Mouse (Mus musculus) midbrain, embryonic 16.5 days (tissue): ENCODE data around the gene Tmem132e. TPM values are rescaled to one million over a fixed set of nuclear protein-coding genes. Genes with fewer than 3 reads are reported as not detected.

ENCODE experiments used
- ATAC-seq: fragments of 200-750 bp; cut with Nextera tagmentation; 2 replicates; pipeline ENCODE4 v1.8.0; 2017; ENCODE audit warnings: moderate TSS enrichment
- H3K27ac ChIP-seq: fragments of 300-500 bp; sonication (generic); 2 replicates; pipeline ENCODE4 v1.5.1; 2014; ENCODE audit warnings: mild to moderate bottlenecking, low read length, mixed read lengths
- H3K27me3 ChIP-seq: fragments of 300-500 bp; sonication (generic); 2 replicates; pipeline ENCODE4 v1.6.1; 2014; ENCODE audit warnings: low read depth, low read length, mixed read lengths; ENCODE audit not compliant: control insufficient read depth, insufficient read depth
- H3K36me3 ChIP-seq: fragments of 300-500 bp; sonication (generic); 2 replicates; pipeline ENCODE4 v1.6.1; 2014; ENCODE audit warnings: mild to moderate bottlenecking, low read length, moderate library complexity, mixed read lengths; ENCODE audit not compliant: control insufficient read depth, insufficient read depth
- H3K4me1 ChIP-seq: fragments of 300-500 bp; sonication (generic); 2 replicates; pipeline ENCODE4 v1.6.1; 2014; ENCODE audit warnings: mild to moderate bottlenecking, low read length, mixed read lengths; ENCODE audit not compliant: control insufficient read depth, insufficient read depth
- H3K4me2 ChIP-seq: fragments of 300-500 bp; sonication (generic); 2 replicates; pipeline ENCODE4 v1.6.1; 2014; ENCODE audit warnings: mild to moderate bottlenecking, low read length, mixed read lengths
- H3K4me3 ChIP-seq: fragments of 300-500 bp; sonication (generic); 2 replicates; pipeline ENCODE4 v1.5.1; 2014; ENCODE audit warnings: low read depth, mild to moderate bottlenecking, low read length, moderate library complexity, mixed read lengths
- H3K9ac ChIP-seq: fragments of 300-500 bp; sonication (generic); 2 replicates; pipeline ENCODE4 v1.6.1; 2014; ENCODE audit warnings: low read depth, low read length, mixed read lengths
- H3K9me3 ChIP-seq: fragments of 300-500 bp; sonication (generic); replicated peaks from 2 replicates; pipeline ENCODE4 v1.6.1; 2014; ENCODE audit warnings: mild to moderate bottlenecking, low read length, mixed read lengths; ENCODE audit not compliant: control insufficient read depth, poor library complexity, severe bottlenecking
- WGBS: fragments of 180-500 bp; shearing (Covaris S2); extraction: QIAGEN DNeasy Blood & Tissue Kit; methylation state at CpG from one replicate; pipeline ENCODE4 v1.1.7; 2014; 5-methylcytosine and 5-hydroxymethylcytosine counted together
- polyA plus RNA-seq: library from polyadenylated mRNA; unstranded; fragments of >200 nt; fragmentation: Nextera tagmentation; extraction: Ambion mirVana; gene quantifications from 2 replicates; pipeline ENCODE4 v1.2.1, GENCODE M21; 2015

Gene Tmem132e
- polyA plus RNA-seq, 1 experiment from 2014 or later = 2.9 TPM

GRCm38 (mm10) chr11:82418337-82419041 lies 29.8 kb downstream of the Tmem132e start:
- ATAC-seq = 0 out of 2 replicates have a peak, but pooled peaks have one; percentile 45
- H3K4me3 ChIP-seq = no peak overlapping the region

GRCm38 (mm10) chr11:82421909-82422308 lies 33.2 kb downstream of the Tmem132e start:
- Histone ChIP-seq H3K27me3 (no peaks in the 10 kb centered on the region), H3K4me2 (no peak overlapping the region), H3K4me3 (no peak overlapping the region), H3K27ac (no peak overlapping the region), H3K9ac (no peak overlapping the region), H3K4me1 (peaks cover 10% of the 10 kb centered on the region), H3K9me3 (no peaks in the 10 kb centered on the region), H3K36me3 (no peaks in the 10 kb centered on the region)
- no peak for ATAC-seq
- 39% methylated on average over 5 of the region's 5 CpGs for WGBS

More at GRCm38 (mm10) chr11:82418337-82419041, 29.8 kb downstream of the Tmem132e start:
- Histone ChIP-seq H3K9me3 (no peaks in the 10 kb centered on the region), H3K4me1 (peaks cover 10% of the 10 kb centered on the region), H3K9ac (no peak overlapping the region), H3K27me3 (no peaks in the 10 kb centered on the region), H3K36me3 (no peaks in the 10 kb centered on the region), H3K4me2 (no peak overlapping the region), H3K27ac (peak overlapping the region; percentile 28; the same call in 1 of the 2 replicates)
- 26% methylated on average over 8 of the region's 9 CpGs for WGBS

GRCm38 (mm10) chr11:82423521-82423920 lies 34.8 kb downstream of the Tmem132e start:
- no peak overlapping the region for H3K4me3 ChIP-seq
- H3K27me3 ChIP-seq = no peaks in the 10 kb centered on the region
- H3K9me3 ChIP-seq = no peaks in the 10 kb centered on the region
- no peak overlapping the region for H3K27ac ChIP-seq
- WGBS = 37% methylated on average over 4 of the region's 4 CpGs
- H3K4me2 ChIP-seq = no peak overlapping the region
- ATAC-seq = no peak
- H3K4me1 ChIP-seq = peaks cover 4% of the 10 kb centered on the region
- no peak overlapping the region for H3K9ac ChIP-seq
- H3K36me3 ChIP-seq = no peaks in the 10 kb centered on the region

- no peak for ATAC-seq
- peaks cover 17% of the 10 kb centered on the region for H3K27me3 ChIP-seq
- H3K9ac ChIP-seq = no peak overlapping the region
- 83% methylated on average over 4 of the region's 4 CpGs for WGBS
- H3K27ac ChIP-seq = no peak overlapping the region
- no peaks in the 10 kb centered on the region; the same call in 1 of the 2 replicates for H3K4me1 ChIP-seq
- H3K4me2 ChIP-seq = no peak overlapping the region
- no peaks in the 10 kb centered on the region for H3K36me3 ChIP-seq
- H3K4me3 ChIP-seq = no peak overlapping the region
- no peaks in the 10 kb centered on the region for H3K9me3 ChIP-seq
Measured at GRCm38 (mm10) chr11:82428801-82429200, 40.1 kb downstream of the Tmem132e start.

- Histone ChIP-seq H3K27me3 (peaks cover 44% of the 10 kb centered on the region), H3K36me3 (no peaks in the 10 kb centered on the region), H3K4me2 (peak overlapping the region; percentile 80), H3K9me3 (no peaks in the 10 kb centered on the region), H3K4me3 (peak overlapping the region; percentile 49), H3K27ac (no peak overlapping the region), H3K4me1 (peaks cover 3% of the 10 kb centered on the region; the same call in 1 of the 2 replicates), H3K9ac (peak overlapping the region; percentile 64)
- ATAC-seq = 0 out of 2 replicates have a peak, but pooled peaks have one; percentile 36
- WGBS = 2% methylated on average over 62 of the region's 62 CpGs
Measured at GRCm38 (mm10) chr11:82434091-82434831, 45.6 kb downstream of the Tmem132e start.

GRCm38 (mm10) chr11:82434832-82435182 lies 46.1 kb downstream of the Tmem132e start:
- H3K27ac ChIP-seq = no peak overlapping the region
- H3K9me3 ChIP-seq = no peaks in the 10 kb centered on the region
- peaks cover 3% of the 10 kb centered on the region; the same call in 1 of the 2 replicates for H3K4me1 ChIP-seq
- peak; percentile 65 for ATAC-seq
- H3K9ac ChIP-seq = peak overlapping the region; percentile 64
- H3K4me3 ChIP-seq = peak overlapping the region; percentile 49
- H3K4me2 ChIP-seq = peak overlapping the region; percentile 80
- no peaks in the 10 kb centered on the region for H3K36me3 ChIP-seq
- 4% methylated on average over 36 of the region's 36 CpGs for WGBS
- peaks cover 44% of the 10 kb centered on the region for H3K27me3 ChIP-seq

- H3K9ac ChIP-seq = no peak overlapping the region
- H3K4me1 ChIP-seq = peaks cover 8% of the 10 kb centered on the region
- no peak for ATAC-seq
- no peak overlapping the region for H3K4me3 ChIP-seq
- H3K27ac ChIP-seq = no peak overlapping the region
- WGBS = 76% methylated on average over 9 of the region's 9 CpGs
- no peak overlapping the region for H3K4me2 ChIP-seq
- peaks cover 3% of the 10 kb centered on the region; the same call in 1 of the 2 replicates for H3K36me3 ChIP-seq
- H3K9me3 ChIP-seq = no peaks in the 10 kb centered on the region
- no peaks in the 10 kb centered on the region for H3K27me3 ChIP-seq
Measured at GRCm38 (mm10) chr11:82448485-82448884, 59.8 kb downstream of the Tmem132e start.

- H3K9me3 ChIP-seq = no peaks in the 10 kb centered on the region
- no peak overlapping the region for H3K4me2 ChIP-seq
- no peak overlapping the region for H3K4me3 ChIP-seq
- no peak overlapping the region for H3K9ac ChIP-seq
- no peak for ATAC-seq
- no peaks in the 10 kb centered on the region for H3K36me3 ChIP-seq
- peaks cover 8% of the 10 kb centered on the region for H3K4me1 ChIP-seq
- H3K27ac ChIP-seq = no peak overlapping the region
- WGBS = 47% methylated on average over 5 of the region's 5 CpGs
- H3K27me3 ChIP-seq = no peaks in the 10 kb centered on the region
Measured at GRCm38 (mm10) chr11:82452516-82452915, 63.8 kb downstream of the Tmem132e start.

GRCm38 (mm10) chr11:82453230-82453629 lies 64.5 kb downstream of the Tmem132e start:
- Histone ChIP-seq H3K4me3 (no peak overlapping the region), H3K27ac (no peak overlapping the region), H3K9ac (no peak overlapping the region), H3K36me3 (no peaks in the 10 kb centered on the region), H3K9me3 (no peaks in the 10 kb centered on the region), H3K27me3 (no peaks in the 10 kb centered on the region), H3K4me2 (no peak overlapping the region), H3K4me1 (peaks cover 8% of the 10 kb centered on the region)
- WGBS = 51% methylated on average over 7 of the region's 7 CpGs
- ATAC-seq = 0 out of 2 replicates have a peak, but pooled peaks have one; percentile 51
